Mouse (Mus musculus) cerebellum, adult 11 months (tissue): ENCODE data around the gene Slc6a2.

Source experiments
- DNase-seq: peaks from one replicate; pipeline ENCODE4 v3.0.0; 2022

Gene Slc6a2

GRCm38 (mm10) chr8:93038831-93039230, 79.0 kb downstream of the Slc6a2 start:
- DNase-seq, result no peak

GRCm38 (mm10) chr8:93040256-93040655, 80.4 kb downstream of the Slc6a2 start:
- no peak for DNase-seq

- DNase-seq, result no peak
Measured at GRCm38 (mm10) chr8:93040776-93041567, 81.1 kb downstream of the Slc6a2 start.

- DNase-seq, result no peak
Measured at GRCm38 (mm10) chr8:93043083-93043482, 83.2 kb downstream of the Slc6a2 start.

- DNase-seq, result no peak
Measured at GRCm38 (mm10) chr8:93048092-93048491, 88.2 kb downstream of the Slc6a2 start, which contains the start of gene Ces1a. Gene Ces1a (minus strand): TSS chr8:93048192.

GRCm38 (mm10) chr8:93048510-93049416, 88.9 kb downstream of the Slc6a2 start:
- DNase-seq, result no peak
